Mouse (Mus musculus) adrenal gland, postnatal 36 days (tissue): ENCODE results near the gene Fam81b. TPM values are rescaled to one million over a fixed set of nuclear protein-coding genes. Genes with fewer than 3 reads are reported as not detected.
"Not testable (repeated sequence)": the region's sequence is repeated elsewhere in the genome, so short reads cannot be mapped to it uniquely, and the experiment has no call there.

Source experiments
- DNase-seq, 2 experiments: peaks; one replicate each; pipeline ENCODE4 v3.0.0; 2021; ENCODE audit warnings: mixed read lengths in 1 of 2
- long read RNA-seq, 2 experiments: library from polyadenylated mRNA; stranded (forward); transcript quantifications; one replicate each; pipeline ENCODE4 v2.0.0; 2021; ENCODE audit warnings: borderline sequencing depth in 2 of 2
- total RNA-seq, 2 experiments: library from RNA; stranded (reverse); gene quantifications; 2 replicates each; pipeline ENCODE4 v1.2.3; 2021

The Fam81b gene
- not detected for total RNA-seq
- long read RNA-seq, experiment 1: 0 reads
- long read RNA-seq, experiment 2: 0 reads

DNA sequence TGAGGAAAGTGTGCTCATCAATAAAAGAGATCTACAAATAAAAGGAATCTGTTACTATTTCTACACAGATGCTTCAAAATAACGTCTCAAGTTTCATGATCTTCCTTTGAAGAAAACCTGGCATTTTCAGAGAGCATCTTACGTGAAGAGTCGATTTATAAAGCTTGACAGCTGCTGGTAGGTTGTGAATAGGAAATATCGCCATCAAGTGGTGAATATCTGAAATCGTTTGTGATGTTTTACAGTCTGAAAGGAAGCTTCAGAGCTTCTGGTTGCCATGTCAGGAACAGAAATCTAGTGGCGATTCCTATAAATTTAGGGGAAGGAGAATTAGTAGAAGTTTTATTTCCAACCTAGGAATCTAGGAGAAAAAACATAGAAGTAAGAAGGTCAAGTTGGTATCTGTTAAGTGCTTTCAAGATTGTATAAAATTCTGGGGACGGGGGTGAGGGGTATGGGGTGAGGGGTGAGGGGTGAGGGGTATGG, at the start of gene Fam81b:
Gene Fam81b (minus strand): TSS at position 436 of the 486 bp plus-strand sequence.
- no peak for DNase-seq

DNA sequence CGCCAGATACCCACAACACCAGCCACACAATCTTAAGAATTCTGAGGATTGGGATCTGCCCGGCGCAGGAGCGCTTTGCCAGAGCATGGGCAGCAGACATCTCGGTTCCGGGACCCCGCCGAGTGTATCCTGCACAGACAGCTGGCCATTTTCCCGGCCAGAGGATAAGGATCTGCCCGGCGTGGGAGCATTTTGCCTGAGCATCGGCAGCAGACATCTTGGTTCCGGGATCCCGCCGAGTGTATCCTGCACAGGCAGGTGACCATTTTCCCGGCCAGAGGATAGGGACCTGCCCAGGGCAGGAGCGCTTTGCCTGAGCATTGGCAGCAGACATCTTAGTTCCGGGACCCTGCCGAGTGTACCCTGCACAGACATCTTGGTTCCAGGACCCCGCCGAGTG, 41.1 kb upstream of the Fam81b start:
- DNase-seq: not testable (repeated sequence)

DNA sequence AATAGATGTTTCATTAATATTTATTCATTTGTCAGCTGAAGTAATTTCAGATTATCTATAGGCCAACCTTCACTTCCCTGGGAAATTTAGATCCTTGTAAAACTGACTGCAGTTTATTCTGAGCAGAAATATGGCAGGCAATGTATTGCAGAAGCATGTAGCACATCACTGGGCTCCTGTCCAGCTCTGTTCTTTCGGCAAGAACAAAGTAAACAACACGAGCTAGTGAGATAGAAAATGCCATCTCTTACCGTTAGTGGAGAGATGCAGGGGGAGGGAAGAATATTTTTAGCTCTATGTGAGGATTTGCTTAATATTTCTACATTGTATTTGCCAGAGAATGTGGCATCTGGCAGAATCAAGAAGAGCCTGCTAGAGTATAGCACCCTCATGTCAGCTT, 13.8 kb upstream of the Fam81b start:
- DNase-seq: no peak

DNA sequence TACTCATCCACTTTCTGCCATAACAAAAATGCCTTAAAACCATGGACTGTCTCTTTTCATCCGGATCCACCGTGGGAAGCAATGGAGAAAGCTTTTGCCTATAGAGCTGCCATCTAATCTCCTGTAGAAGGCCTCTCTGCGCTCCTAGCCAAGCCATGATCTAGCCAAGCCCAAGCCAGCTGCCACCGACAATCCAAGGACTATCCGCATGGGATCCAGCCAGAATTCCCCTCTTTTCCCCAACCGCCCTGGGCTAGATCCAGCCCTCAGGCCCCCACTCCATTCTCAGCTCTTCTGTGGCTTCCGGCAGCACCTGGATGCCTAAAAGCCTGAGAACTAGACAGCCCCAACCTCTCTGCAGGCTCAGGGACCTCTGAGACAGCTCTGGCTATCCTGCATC, 6.7 kb upstream of the Fam81b start:
- no peak for DNase-seq

DNA sequence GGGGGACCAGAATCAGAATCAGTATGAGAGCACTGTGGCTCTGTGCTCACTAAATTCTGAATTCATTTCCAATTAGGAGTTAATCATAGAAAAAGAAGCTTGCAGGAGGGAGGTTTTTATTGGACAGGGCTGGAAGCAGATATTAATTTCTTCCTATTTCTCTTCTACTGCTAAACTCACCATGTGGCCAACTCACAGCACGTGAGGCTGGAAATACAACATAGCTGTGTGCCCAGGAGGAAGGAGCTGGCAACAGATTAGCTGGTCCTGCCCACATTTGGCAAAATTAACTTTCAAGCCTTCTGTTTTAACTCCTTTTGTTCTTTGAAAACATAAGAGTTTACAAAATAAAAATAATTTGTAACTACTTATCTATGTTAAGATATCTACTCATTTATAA, 3.9 kb upstream of the Fam81b start:
- no peak for DNase-seq

DNA sequence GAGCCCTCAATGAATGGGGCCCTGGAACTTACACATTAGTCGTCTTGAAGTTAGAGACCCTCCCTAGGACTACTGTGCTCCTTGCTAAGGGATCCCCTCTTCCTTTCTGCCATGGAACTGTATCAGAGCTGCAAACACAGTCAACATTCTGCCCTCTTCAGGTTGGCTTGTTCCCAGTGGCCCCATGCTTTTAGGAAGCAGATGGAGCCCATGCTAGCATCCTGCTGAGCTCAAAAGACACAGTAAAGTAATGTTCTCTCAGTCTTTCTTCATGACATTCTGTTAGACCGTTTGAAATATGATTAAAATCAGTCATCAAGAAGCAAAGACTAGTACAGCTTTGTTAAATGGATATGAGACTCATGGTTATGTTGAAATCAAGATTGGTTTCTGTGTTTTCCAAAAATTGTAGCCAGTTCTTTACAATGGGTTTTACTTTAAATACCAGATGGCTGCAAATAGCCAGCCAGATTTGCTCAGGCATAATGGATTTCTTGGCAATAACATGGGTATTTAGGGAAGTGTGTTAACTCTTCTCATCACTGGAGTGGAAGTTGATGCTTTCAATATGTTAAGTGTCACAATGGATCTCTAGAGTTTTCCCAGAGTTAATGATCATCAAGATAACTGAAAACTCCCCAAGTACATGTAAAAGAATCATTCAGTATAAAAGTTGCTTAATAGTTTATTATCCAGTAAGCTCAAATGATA, 938 bp upstream of the Fam81b start:
- no peak for DNase-seq

DNA sequence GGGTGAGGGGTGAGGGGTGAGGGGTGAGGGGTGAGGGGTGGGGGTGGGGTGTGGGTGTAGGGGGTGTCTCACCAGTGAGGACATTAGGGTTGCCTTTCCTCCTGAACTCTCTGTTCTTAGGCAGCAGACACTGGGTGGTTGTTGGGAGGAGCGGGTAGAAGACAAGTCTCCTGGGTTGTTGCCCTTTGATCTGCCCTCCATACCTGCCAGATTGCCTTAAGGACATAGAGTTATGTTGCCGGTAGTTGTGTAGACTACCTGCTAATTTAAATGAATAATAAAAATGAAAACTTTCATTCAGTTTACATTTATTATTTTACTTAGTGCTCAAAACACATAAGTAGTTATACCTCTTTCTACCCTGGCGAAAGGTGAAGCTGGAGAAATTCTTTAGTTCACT, 369 bp upstream of the Fam81b start:
- no peak for DNase-seq

DNA sequence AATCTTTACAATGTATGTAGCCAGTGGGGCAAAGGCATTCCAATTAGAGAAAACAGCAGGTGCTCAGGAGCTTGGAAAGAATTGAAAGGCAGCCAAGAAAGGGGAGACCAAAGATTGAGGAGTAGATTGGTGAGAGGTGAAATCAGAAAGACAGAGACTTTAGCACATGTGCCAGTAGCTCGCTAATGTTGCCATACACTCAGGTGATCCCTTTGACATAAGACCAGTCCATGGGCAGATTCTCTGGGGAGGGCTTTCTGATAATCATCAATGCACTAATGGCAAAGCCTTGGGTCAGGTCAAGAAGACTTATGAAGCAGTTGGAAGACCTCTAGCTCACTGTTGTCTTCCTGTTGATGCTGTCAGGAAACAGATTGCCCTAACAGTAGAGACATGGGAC, 671 bp downstream of the Fam81b start:
- no peak for DNase-seq

DNA sequence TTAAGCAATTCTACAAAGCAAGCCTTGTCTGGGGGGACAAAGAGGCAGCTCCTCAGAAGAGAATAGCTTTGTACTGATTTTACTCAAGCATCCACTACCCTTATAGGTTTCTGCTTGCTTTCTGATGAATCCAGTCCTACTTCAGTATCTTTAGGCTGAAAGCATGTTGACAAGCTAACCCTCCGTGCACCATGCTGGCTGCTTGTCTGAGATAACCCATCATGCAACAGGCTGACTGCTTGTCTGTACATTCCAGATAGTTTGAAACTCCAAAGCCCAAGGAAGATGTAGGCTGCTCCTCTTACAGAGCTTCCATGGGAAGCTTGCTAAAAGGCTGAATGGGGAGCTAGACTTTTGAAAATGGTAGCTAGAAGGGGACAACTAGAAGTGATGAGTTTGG, 1.7 kb downstream of the Fam81b start:
- no peak for DNase-seq

DNA sequence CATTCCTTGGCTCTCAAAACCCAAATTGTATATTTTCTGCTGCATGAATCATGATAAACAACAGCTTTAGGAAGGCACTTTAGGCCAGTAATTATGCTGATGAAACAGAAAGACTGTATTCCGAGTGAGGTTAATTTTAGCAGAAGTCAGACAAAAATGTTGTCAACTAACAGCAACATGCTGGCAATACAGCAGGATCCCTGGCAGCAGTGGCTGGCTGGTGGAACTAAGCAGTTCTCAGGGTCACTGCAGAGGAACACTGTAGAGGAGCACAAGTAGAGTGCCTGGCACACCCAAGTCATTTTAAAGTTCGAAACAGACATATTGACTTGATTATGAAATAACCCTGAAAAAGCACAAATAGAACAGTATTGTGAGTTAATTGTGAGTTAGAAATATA, 2.8 kb downstream of the Fam81b start:
- peak in 1 of 2 experiments; percentile 7 for DNase-seq

DNA sequence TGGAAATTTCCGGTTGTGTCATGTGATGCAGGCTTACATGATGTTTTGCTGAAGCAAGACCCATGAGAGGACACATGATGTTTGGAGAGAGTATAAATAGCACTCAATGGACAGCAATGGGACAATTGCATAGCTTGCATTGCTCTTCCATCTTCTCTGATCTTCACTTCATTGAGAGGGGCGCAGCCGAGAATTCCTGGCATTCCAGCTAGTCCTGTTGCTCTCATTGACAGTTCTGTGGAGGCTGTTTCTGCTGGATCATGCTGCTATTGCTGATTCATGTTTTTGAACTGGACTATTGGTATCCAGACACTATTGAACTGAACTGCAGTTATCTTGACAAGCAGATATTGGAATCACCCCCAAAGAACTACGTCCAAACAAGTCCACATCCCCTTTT, 12.8 kb downstream of the Fam81b start:
- DNase-seq: no peak

DNA sequence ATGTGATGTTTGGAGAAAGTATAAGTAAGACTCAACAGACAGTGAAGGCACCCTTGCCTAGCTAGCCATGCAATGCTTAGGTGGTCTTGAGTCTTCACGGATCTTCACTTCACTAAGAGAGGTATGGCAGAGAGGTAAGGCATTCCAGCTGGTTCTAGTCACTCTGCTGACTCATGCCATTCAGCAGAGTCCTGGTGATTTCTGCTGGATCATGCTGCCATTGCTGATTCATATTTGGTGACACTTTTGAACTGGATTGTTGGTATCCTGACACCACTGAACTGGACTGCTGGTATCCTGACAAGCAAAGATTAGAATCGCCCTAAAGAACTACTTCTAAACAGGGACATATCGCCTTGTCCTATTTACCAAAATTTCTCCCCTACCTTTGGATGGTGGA, 20.3 kb downstream of the Fam81b start:
- DNase-seq: no peak

DNA sequence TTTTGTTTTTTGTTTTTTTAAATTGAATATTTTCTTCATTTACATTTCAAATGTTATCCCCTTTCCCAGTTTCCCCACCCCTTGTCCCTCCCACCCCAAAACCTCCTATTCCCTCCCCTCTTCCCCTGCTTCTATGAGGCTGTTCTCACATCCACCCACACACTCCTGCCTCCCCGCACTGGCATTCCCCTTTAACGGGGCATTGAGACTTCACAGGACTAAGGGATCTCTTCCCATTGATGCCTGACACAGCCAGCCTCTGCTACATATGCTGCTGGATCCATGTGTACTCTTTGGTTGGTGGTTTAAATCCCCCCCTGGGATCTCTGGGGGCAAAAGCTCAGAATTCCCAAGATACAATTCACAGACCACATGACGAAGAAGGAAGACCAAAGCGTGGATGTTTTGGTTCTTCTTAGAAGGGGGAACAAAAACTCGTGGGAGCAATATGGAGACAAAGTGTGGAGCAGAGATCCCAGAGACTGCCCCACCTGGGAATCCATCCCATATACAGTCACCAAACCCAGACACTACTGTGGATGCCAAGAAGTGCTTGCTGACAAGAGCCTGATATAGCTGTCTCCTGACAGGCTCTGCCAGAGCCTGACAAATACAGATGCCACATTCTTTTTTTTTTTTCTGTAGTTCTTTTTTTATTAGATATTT, 40.4 kb downstream of the Fam81b start:
- no peak for DNase-seq

DNA sequence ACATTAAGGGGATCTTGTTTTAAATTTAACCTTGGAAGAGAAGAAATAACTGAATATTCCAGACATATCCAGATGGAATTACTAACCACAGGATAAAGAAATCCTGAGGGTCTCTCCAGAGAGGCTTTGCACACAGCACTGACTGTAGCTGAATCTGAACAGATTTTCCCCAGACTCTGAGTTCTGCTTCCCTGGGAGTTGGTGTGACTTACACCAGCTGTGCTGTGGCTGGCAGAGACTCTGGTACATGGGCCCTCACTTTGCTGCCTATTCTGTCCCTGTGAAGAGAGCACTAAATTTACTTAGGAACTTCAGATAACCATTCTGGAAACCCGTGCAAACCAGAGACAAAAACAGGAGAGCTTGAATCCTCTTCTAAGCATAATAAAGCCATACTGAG, 46.1 kb downstream of the Fam81b start:
- DNase-seq: no peak

DNA sequence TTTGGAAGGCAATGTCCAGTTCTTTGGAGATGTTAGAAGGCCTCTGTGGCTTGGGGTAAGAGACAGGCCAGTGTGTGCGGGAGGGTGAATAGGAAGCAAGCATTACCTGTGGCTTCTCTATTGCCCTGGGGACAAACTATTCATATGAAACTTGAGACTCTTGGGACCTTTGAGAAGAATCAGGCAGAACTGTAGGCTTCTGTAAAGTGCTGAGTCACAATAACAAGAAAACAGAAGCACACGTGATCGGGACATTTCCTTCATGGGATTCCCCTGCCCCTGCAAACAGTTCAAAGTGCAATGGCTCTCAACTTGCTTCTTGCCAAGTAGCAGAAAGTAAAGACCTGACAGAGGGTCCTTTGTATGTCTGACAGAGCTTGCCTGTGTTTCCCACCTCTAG, 48.5 kb downstream of the Fam81b start:
- DNase-seq: no peak

DNA sequence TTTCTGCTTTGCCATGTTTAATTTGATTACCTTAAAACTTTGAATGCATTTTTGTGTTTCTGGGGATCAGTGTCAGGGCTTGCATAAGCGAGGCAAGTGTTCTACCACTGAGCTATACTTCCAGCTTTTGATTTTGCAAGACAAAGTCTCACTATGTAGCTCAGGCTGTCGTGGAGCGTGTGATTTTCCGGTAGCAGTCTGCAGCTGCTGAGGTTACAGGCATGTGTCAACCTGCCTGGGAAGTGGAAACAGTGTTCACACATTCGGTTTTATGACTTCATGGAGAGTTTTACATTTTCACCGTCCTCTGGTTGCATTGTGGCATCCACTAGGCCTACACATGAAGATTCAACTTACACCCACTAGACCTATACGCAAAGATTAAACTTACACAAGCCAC, 54.8 kb downstream of the Fam81b start:
- DNase-seq: no peak

DNA sequence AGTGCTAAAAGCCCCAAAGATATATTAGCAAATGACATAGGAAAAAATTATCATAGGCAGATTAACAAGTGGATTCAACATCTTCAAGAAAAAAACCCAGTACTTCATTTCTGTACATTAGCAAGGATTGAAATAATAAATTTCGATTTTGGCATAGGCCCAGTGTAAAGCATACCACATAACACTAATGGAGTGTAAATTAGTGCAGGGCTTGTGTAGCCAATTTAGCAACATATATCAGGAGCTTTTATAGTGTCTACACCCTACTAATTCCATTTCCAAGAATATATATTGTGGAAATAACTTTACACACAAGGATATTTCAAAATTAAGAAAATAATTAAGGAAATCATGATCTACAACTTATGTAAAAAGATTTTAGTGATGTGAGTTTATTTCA, 55.8 kb downstream of the Fam81b start:
- no peak for DNase-seq

DNA sequence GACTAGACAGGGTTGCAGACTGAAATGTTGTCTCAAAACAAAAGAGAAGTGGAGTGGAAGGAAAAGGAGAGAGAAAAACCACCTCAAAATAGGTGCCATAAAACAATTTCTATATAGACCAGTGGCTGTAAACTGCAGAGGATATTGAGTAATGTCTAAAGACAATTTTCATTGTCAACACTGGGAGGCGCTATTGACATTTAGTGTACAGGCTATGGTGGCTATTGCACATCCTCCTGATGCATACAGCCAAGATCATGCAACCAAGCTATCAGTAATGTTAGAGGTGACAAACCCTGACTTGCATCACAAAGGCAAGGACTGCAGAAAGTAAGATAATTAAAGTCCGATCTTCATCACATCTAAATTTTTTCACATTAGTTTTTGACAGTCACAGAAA, 89.5 kb downstream of the Fam81b start:
- DNase-seq: peak in 1 of 2 experiments; percentile 3

DNA sequence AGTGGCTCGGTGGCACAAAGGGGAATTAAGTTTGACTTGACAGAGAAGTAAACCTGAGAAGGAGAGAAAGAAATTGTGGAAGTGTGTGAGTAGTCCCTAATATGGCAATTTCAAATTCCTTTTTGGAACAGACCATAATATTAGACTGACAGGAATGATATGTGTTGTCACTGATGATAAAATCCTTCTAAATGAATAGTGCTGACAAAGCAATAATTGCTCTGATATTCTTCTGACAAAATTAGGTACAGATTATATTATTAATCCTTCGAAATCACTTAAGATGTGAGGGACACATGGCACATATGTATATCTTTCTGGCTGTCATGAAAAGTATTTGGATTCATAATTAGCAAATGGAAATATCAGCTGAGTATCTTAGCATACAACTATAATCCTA, 89.9 kb downstream of the Fam81b start:
- no peak for DNase-seq

DNA sequence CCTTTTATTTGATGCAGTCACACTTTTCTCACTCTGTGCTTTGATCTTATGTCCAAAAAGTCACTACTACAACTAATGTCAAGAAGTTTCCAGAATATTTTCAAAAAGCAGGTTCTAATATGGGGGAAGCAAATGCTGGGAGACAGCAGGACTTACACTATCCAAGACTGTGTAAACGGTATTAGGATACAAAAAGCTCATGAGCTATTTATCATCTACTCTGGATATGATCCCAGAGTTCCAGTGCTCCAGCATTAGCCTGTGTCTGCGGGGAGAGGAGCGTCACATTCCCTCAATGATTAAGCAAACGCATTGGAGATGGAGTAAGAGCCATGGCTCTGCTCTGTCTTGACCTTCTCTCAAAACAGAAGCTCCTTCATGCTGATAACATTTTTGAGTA, 104.9 kb downstream of the Fam81b start:
- DNase-seq: no peak

DNA sequence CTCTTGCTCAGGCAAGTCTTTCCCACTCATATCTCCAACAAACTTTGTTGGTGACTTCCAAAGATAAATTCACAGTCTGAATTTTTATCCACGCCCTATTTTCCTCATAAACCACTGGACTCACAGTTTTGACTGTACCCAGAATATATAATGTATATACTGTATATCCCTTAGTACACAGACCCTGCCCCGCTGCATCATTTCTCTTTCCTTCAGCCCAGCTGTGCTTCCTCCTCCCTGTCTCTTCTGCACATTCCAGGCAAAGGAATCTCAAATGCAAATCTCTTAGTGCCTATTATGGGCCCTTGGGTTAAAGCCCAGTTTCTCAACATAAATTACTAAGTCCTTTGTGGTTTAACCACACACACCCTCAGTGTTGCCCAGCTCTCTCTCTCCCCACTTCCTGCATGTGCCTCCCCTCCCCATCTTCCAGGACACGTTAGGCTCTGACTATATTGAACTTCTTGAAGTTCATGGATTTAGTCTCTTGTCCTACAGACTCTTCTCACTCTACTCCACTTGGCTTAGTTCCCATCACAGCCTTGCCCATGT, 107.5 kb downstream of the Fam81b start:
- DNase-seq: no peak

DNA sequence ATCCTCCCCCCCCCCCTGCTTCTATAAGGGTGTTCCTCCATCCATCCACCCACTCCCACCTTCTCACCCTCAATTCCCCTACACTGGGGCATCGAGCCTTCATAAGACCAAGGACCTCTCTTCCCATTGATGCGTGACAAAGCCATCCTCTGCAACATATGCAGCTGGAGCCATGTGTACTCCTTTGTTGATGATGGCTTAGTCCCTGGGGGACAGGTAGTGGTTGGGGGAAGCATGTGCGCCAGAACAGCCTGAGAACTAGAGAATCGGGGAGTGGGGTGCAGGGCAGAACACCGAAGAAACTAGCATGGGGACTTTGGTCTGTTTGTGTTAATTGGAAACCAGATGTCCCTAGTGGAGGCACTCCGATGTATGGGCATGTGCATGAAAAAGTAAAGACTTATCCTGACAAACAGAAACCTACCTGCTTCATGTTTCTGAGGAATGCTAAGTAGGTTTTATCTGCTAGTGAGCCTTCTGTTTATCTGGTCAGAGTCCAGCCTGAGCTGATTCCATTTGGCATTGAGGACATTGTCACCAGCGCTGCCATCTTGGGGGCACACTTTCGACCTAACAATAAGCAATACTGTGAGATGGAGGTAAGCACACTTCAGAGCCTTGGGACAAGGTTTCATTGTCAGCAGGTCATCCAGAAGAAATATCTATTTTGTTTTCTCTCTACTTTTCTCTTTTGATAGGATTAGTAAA, 109.3 kb downstream of the Fam81b start:
- no peak for DNase-seq

DNA sequence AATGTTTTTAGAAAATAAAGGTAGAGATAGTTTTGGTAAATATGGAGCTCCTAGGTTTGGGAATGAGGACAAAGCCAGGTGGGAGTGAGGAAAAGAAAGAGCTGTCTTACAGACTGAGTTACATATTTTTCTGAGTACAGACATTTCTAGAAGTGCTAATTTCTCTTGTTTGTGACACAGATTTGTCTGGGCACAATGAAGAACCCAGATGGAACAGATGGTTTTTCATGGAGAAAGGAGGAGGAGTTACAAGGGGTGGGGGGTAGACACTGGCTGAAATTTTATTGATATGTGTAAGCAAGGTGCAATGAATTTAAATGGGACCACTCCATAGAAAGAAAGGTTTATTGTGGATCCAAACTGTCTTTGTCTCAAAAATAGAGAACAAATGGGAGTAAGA, 109.9 kb downstream of the Fam81b start:
- no peak for DNase-seq
